ENCODE assay signal across 29 mouse cellular contexts in the genomic region with DNA sequence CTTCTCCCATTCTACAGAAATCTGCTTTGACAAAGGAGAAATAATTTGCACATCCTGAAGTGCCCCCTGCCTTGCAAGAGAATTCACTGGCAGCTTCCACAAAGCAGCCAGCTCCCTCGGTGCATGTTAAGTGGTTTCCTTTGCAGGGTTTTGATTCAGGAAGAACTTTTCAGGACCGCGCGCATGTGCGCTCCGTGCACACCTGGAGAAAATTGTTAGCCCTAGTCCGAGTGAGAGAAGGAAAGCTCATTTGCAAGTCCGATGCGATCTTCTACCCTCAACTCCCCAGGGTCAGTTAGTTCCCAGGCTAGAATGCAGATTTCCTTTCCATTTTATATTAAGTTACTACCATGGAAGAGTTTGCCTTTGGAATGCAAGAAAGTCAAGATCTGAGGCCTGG.
DNase-seq lines count a peak whose midpoint lies in the region; ATAC-seq and TF ChIP-seq lines count a peak whose summit lies in the region.
"Had no signal": no experiment of that assay in that cellular context is flagged by ENCODE, and none has a peak within 500 bp of the region (broad histone marks: within the 10 kb centered on the region; RNA-seq: fewer than 3 reads in every experiment).

No protein-coding gene starts in this region.

- H3K9ac ChIP-seq in hindbrain, embryonic 12.5 days = no peak overlapping the region
- H3K9ac ChIP-seq in hindbrain, embryonic 11.5 days (ENCODE audit: low read depth, low read length) = no peak overlapping the region
- no peak overlapping the region for H3K9ac ChIP-seq in midbrain, embryonic 12.5 days (replicated peaks)
- H3K9ac ChIP-seq: forebrain, embryonic 13.5 days; intestine, embryonic 15.5 days; limb, embryonic 13.5 days; lung, embryonic 15.5 days; neural tube, embryonic 12.5 days had no signal

- H3K4me2 ChIP-seq in hindbrain, embryonic 12.5 days (replicated peaks) = 0 out of 2 replicates have a peak overlapping the region, but pooled peaks have one; percentile 8
- no peak overlapping the region for H3K4me2 ChIP-seq in hindbrain, embryonic 11.5 days (replicated peaks; ENCODE audit: low read depth, low read length)
- H3K4me2 ChIP-seq in midbrain, embryonic 12.5 days (replicated peaks) = peak overlapping the region; percentile 15; the same call in 1 of the 2 replicates
- H3K4me2 ChIP-seq: forebrain, embryonic 13.5 days; heart, embryonic 11.5 days; intestine, embryonic 15.5 days; limb, embryonic 13.5 days; liver, embryonic 11.5 days; lung, embryonic 15.5 days; neural tube, embryonic 12.5 days had no signal

- H3K27me3 ChIP-seq in hindbrain, embryonic 12.5 days = no peaks in the 10 kb centered on the region
- H3K27me3 ChIP-seq in hindbrain, embryonic 11.5 days (ENCODE audit: control insufficient read depth, insufficient read depth, low read length) = no peaks in the 10 kb centered on the region
- no peaks in the 10 kb centered on the region for H3K27me3 ChIP-seq in spleen, adult 2 months (ENCODE audit: control insufficient read depth, insufficient read depth, low read length)
- H3K27me3 ChIP-seq in midbrain, embryonic 12.5 days = no peaks in the 10 kb centered on the region
- H3K27me3 ChIP-seq: forebrain, embryonic 13.5 days; intestine, embryonic 15.5 days; lung, embryonic 15.5 days; neural tube, embryonic 12.5 days had no signal

- H3K27ac ChIP-seq in hindbrain, embryonic 12.5 days = no peak overlapping the region
- H3K27ac ChIP-seq in hindbrain, embryonic 11.5 days (ENCODE audit: low read depth, low read length) = no peak overlapping the region
- no peak overlapping the region for H3K27ac ChIP-seq in spleen, adult 2 months (ENCODE audit: insufficient read depth, low read length)
- H3K27ac ChIP-seq in midbrain, embryonic 12.5 days (replicated peaks) = no peak overlapping the region
- H3K27ac ChIP-seq: forebrain, embryonic 13.5 days; intestine, embryonic 15.5 days; layer of hippocampus, adult 2 months; limb, embryonic 13.5 days; lung, embryonic 15.5 days; neural tube, embryonic 12.5 days had no signal

- H3K4me3 ChIP-seq in hindbrain, embryonic 12.5 days = no peak overlapping the region
- H3K4me3 ChIP-seq in hindbrain, embryonic 11.5 days (ENCODE audit: low read depth, low read length) = no peak overlapping the region
- peak overlapping the region; percentile 17 for H3K4me3 ChIP-seq in spleen, adult 2 months (ENCODE audit: extremely low read depth, insufficient read depth, insufficient read length)
- H3K4me3 ChIP-seq in midbrain, embryonic 12.5 days = no peak overlapping the region
- H3K4me3 ChIP-seq: forebrain, embryonic 13.5 days; intestine, embryonic 15.5 days; layer of hippocampus, adult 2 months; limb, embryonic 13.5 days; lung, embryonic 15.5 days; megakaryocyte, embryonic 14.5 days; neural tube, embryonic 12.5 days had no signal

- intact Hi-C loops in heart, postnatal 25 days (cut with DNase I) = no loop called here

- WGBS in hindbrain, embryonic 12.5 days = 21% methylated on average over 9 of the region's 9 CpGs
- 32% methylated on average over 9 of the region's 9 CpGs for WGBS in hindbrain, embryonic 11.5 days
- 41% methylated on average over 9 of the region's 9 CpGs for WGBS in spleen, adult 2 months
- 29% methylated on average over 9 of the region's 9 CpGs for WGBS in midbrain, embryonic 12.5 days

- H3K9me3 ChIP-seq in hindbrain, embryonic 12.5 days (replicated peaks) = no peaks in the 10 kb centered on the region
- no peaks in the 10 kb centered on the region for H3K9me3 ChIP-seq in hindbrain, embryonic 11.5 days (ENCODE audit: control insufficient read depth, low read length)
- no peaks in the 10 kb centered on the region for H3K9me3 ChIP-seq in midbrain, embryonic 12.5 days
- H3K9me3 ChIP-seq: forebrain, embryonic 13.5 days; intestine, embryonic 15.5 days; limb, embryonic 13.5 days; lung, embryonic 15.5 days; megakaryocyte, embryonic 14.5 days; neural tube, embryonic 12.5 days had no signal

- no peak for ATAC-seq in hindbrain, embryonic 12.5 days (ENCODE audit: low FRiP score)
- ATAC-seq in hindbrain, embryonic 11.5 days (ENCODE audit: low FRiP score) = no peak
- no peak for ATAC-seq in midbrain, embryonic 12.5 days (ENCODE audit: low FRiP score, low read depth)
- ATAC-seq: forebrain, embryonic 13.5 days; hindbrain, embryonic 16.5 days; intestine, embryonic 15.5 days had no signal

- no peak for TF ChIP-seq CTCF in spleen, adult 2 months (IDR thresholded peaks at IDR 0.05; ENCODE audit: extremely low read depth, insufficient read depth, insufficient read length, insufficient replicate concordance)

- peaks cover 16% of the 10 kb centered on the region for H3K4me1 ChIP-seq in hindbrain, embryonic 12.5 days
- peaks cover 4% of the 10 kb centered on the region; the same call in 1 of the 2 replicates for H3K4me1 ChIP-seq in hindbrain, embryonic 11.5 days (replicated peaks; ENCODE audit: control insufficient read depth, insufficient read depth, low read length)
- H3K4me1 ChIP-seq in spleen, adult 2 months (ENCODE audit: control insufficient read depth, insufficient read depth, insufficient read length) = peaks cover 4% of the 10 kb centered on the region; the same call in 1 of the 2 replicates
- H3K4me1 ChIP-seq in midbrain, embryonic 12.5 days = peaks cover 10% of the 10 kb centered on the region; the same call in 1 of the 2 replicates
- H3K4me1 ChIP-seq: intestine, embryonic 15.5 days; neural tube, embryonic 12.5 days had no signal

- TF ChIP-seq POLR2A in spleen, adult 2 months (IDR thresholded peaks at IDR 0.05; ENCODE audit: low read depth, low read length) = no peak

- no peak for DNase-seq in hindbrain, embryonic 11.5 days (ENCODE audit: low spot score)
- no peak for DNase-seq in spleen, adult 2 months (ENCODE audit: low read depth in 1 of 2, low spot score in 2 of 2)
- DNase-seq in spleen, adult 18-20 months = no peak
- DNase-seq in adrenal gland, adult 2 months = no peak
- DNase-seq in layer of hippocampus, adult 8-10 months (ENCODE audit: low spot score in 2 of 2) = no peak
- DNase-seq in heart, postnatal 25 days (ENCODE audit: low spot score) = no peak
- DNase-seq: adrenal gland, postnatal 10 days; cerebellum, adult 18-20 months; cerebellum, postnatal 10 days; gastrocnemius, postnatal 36 days; heart, adult 18-20 months; heart, postnatal 4 days; kidney, adult 2 months; kidney, postnatal 36 days; lung, postnatal 4 days; right cerebral cortex, adult 18-20 months; right cerebral cortex, postnatal 4 days had no signal

- H3K36me3 ChIP-seq in hindbrain, embryonic 12.5 days = no peaks in the 10 kb centered on the region
- no peaks in the 10 kb centered on the region for H3K36me3 ChIP-seq in hindbrain, embryonic 11.5 days (ENCODE audit: control insufficient read depth, insufficient read depth, low read length)
- H3K36me3 ChIP-seq in spleen, adult 2 months (ENCODE audit: control insufficient read depth, insufficient read depth, low read length) = no peaks in the 10 kb centered on the region
- H3K36me3 ChIP-seq in midbrain, embryonic 12.5 days = no peaks in the 10 kb centered on the region
- H3K36me3 ChIP-seq: intestine, embryonic 15.5 days; limb, embryonic 13.5 days; lung, embryonic 15.5 days; neural tube, embryonic 12.5 days had no signal
